Comparison of ENCODE assay signal across 39 mouse cellular contexts in the genomic region with DNA sequence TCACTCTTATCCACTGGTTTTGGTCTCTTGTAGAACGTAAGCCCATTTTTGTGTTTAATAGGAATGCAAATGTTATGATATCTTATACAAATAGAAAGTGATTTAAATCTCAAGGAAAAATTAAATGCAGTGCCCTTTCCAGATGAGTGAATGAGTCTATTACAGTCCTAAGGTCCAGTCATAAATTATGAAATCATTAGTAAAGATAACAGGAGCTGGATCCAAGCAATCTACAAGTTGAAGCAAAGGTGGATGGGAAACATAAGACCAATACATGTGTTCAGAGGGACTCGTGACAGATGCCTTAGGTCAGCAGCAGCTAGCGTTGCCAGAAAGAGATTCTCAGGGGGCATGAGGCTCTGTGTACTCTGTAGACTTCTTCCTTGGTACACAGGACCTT. TPM values are rescaled to one million over a fixed set of nuclear protein-coding genes. Genes with fewer than 3 reads are reported as not detected.
"Had no signal": no experiment of that assay in that cellular context is flagged by ENCODE, and none has a peak within 500 bp of the region (broad histone marks: within the 10 kb centered on the region; RNA-seq: fewer than 3 reads in every experiment).

No protein-coding gene starts in this region.

- H3K9me3 ChIP-seq: heart, embryonic 10.5 days; heart, embryonic 13.5 days; heart, embryonic 15.5 days; limb, embryonic 13.5 days; limb, embryonic 15.5 days; liver, embryonic 12.5 days had no signal

- H3K4me3 ChIP-seq: gastrocnemius, adult 2 months; heart, embryonic 10.5 days; heart, embryonic 13.5 days; heart, embryonic 15.5 days; limb, embryonic 13.5 days; limb, embryonic 15.5 days; liver, embryonic 12.5 days had no signal

- H3K36me3 ChIP-seq: heart, embryonic 10.5 days; heart, embryonic 13.5 days; heart, embryonic 15.5 days; limb, embryonic 13.5 days; limb, embryonic 15.5 days; liver, embryonic 12.5 days had no signal

- H3K27ac ChIP-seq: gastrocnemius, adult 2 months; heart, embryonic 10.5 days; heart, embryonic 13.5 days; heart, embryonic 15.5 days; hindbrain, embryonic 14.5 days; limb, embryonic 13.5 days; limb, embryonic 15.5 days; liver, embryonic 12.5 days; liver, embryonic 14.5 days had no signal

- H3K4me1 ChIP-seq: heart, embryonic 10.5 days; limb, embryonic 13.5 days; limb, embryonic 15.5 days; liver, embryonic 12.5 days had no signal

- H3K27me3 ChIP-seq: heart, embryonic 13.5 days; heart, embryonic 15.5 days; limb, embryonic 13.5 days; limb, embryonic 15.5 days; liver, embryonic 12.5 days had no signal

- H3K9ac ChIP-seq: heart, embryonic 13.5 days; heart, embryonic 15.5 days; hindbrain, embryonic 14.5 days; limb, embryonic 13.5 days; limb, embryonic 15.5 days; liver, embryonic 12.5 days; liver, embryonic 14.5 days had no signal

- ATAC-seq: forebrain, embryonic 16.5 days; hindbrain, embryonic 16.5 days; inflammation-experienced regulatory T-cells, adult 6 months; liver, embryonic 12.5 days had no signal

- H3K4me2 ChIP-seq: heart, embryonic 13.5 days; heart, embryonic 15.5 days; hindbrain, embryonic 14.5 days; limb, embryonic 13.5 days; limb, embryonic 15.5 days; liver, embryonic 12.5 days had no signal

- DNase-seq: gastrocnemius, adult 2 months; gastrocnemius, postnatal 10 days; gastrocnemius, postnatal 25 days; heart, adult 18-20 months; heart, postnatal 14 days; heart, postnatal 36 days; layer of hippocampus, adult 9-11 months; layer of hippocampus, postnatal 36 days; left cerebral cortex, postnatal 4 days had no signal

RNA-seq across cellular contexts. Expression of gene Gm47959, which starts 8.8 kb away (rescaled TPM):
- total RNA-seq: gastrocnemius, adult 2 months; gastrocnemius, postnatal 10 days; gastrocnemius, postnatal 25 days; gastrocnemius, postnatal 4 days; granulocyte monocyte progenitor cell, adult 5-6 weeks; heart, adult 18-20 months; heart, adult 8-10 months; heart, postnatal 14 days; heart, postnatal 36 days; hematopoietic stem cell, adult 5-6 weeks; layer of hippocampus, adult 18-20 months; layer of hippocampus, adult 8-10 months; layer of hippocampus, postnatal 14 days; layer of hippocampus, postnatal 36 days; left cerebral cortex, adult 18-20 months; left cerebral cortex, adult 8-10 months; left cerebral cortex, postnatal 10 days; left cerebral cortex, postnatal 25 days; left cerebral cortex, postnatal 4 days; liver, adult 2 months had no signal
- polyA plus RNA-seq: forebrain, embryonic 16.5 days; frontal cortex, adult 2 months; heart, embryonic 10.5 days; heart, embryonic 13.5 days; heart, embryonic 15.5 days; heart, postnatal 0 days; hindbrain, embryonic 11.5 days; hindbrain, embryonic 14.5 days; hindbrain, embryonic 16.5 days; inflammation-experienced regulatory T-cells, adult 6 months; kidney, postnatal 0 days; large intestine, adult 2 months; limb, embryonic 11.5 days; limb, embryonic 13.5 days; limb, embryonic 15.5 days; liver, adult 2 months; liver, embryonic 12.5 days; liver, embryonic 14.5 days; liver, embryonic 16.5 days had no signal

RNA-seq across cellular contexts. Expression of gene Gm47955, which starts 31.5 kb away (rescaled TPM):
- total RNA-seq: gastrocnemius, adult 2 months; gastrocnemius, postnatal 10 days; gastrocnemius, postnatal 25 days; gastrocnemius, postnatal 4 days; granulocyte monocyte progenitor cell, adult 5-6 weeks; heart, adult 18-20 months; heart, adult 8-10 months; heart, postnatal 14 days; heart, postnatal 36 days; hematopoietic stem cell, adult 5-6 weeks; layer of hippocampus, adult 18-20 months; layer of hippocampus, adult 8-10 months; layer of hippocampus, postnatal 14 days; layer of hippocampus, postnatal 36 days; left cerebral cortex, adult 18-20 months; left cerebral cortex, adult 8-10 months; left cerebral cortex, postnatal 10 days; left cerebral cortex, postnatal 25 days; left cerebral cortex, postnatal 4 days; liver, adult 2 months had no signal
- polyA plus RNA-seq: forebrain, embryonic 16.5 days; frontal cortex, adult 2 months; heart, embryonic 10.5 days; heart, embryonic 13.5 days; heart, embryonic 15.5 days; heart, postnatal 0 days; hindbrain, embryonic 11.5 days; hindbrain, embryonic 14.5 days; hindbrain, embryonic 16.5 days; inflammation-experienced regulatory T-cells, adult 6 months; kidney, postnatal 0 days; large intestine, adult 2 months; limb, embryonic 11.5 days; limb, embryonic 13.5 days; limb, embryonic 15.5 days; liver, adult 2 months; liver, embryonic 12.5 days; liver, embryonic 14.5 days; liver, embryonic 16.5 days had no signal

RNA-seq across cellular contexts. Expression of gene Gm7544, which starts 35.8 kb away (rescaled TPM):
- total RNA-seq: gastrocnemius, adult 2 months; gastrocnemius, postnatal 10 days; gastrocnemius, postnatal 25 days; gastrocnemius, postnatal 4 days; granulocyte monocyte progenitor cell, adult 5-6 weeks; heart, adult 18-20 months; heart, adult 8-10 months; heart, postnatal 14 days; heart, postnatal 36 days; hematopoietic stem cell, adult 5-6 weeks; layer of hippocampus, adult 18-20 months; layer of hippocampus, adult 8-10 months; layer of hippocampus, postnatal 14 days; layer of hippocampus, postnatal 36 days; left cerebral cortex, adult 18-20 months; left cerebral cortex, adult 8-10 months; left cerebral cortex, postnatal 10 days; left cerebral cortex, postnatal 25 days; left cerebral cortex, postnatal 4 days; liver, adult 2 months had no signal
- polyA plus RNA-seq: forebrain, embryonic 16.5 days; frontal cortex, adult 2 months; heart, embryonic 10.5 days; heart, embryonic 13.5 days; heart, embryonic 15.5 days; heart, postnatal 0 days; hindbrain, embryonic 11.5 days; hindbrain, embryonic 14.5 days; hindbrain, embryonic 16.5 days; inflammation-experienced regulatory T-cells, adult 6 months; kidney, postnatal 0 days; large intestine, adult 2 months; limb, embryonic 11.5 days; limb, embryonic 13.5 days; limb, embryonic 15.5 days; liver, adult 2 months; liver, embryonic 12.5 days; liver, embryonic 14.5 days; liver, embryonic 16.5 days had no signal

RNA-seq across cellular contexts. Expression of gene Slc19a3, which starts 46.7 kb away (rescaled TPM):
- total RNA-seq: gastrocnemius, adult 2 months; gastrocnemius, postnatal 25 days; granulocyte monocyte progenitor cell, adult 5-6 weeks; liver, adult 2 months had no signal
- polyA plus RNA-seq: inflammation-experienced regulatory T-cells, adult 6 months had no signal

RNA-seq across cellular contexts. Expression of gene A030003K21Rik, which starts 48.4 kb away (rescaled TPM):
- total RNA-seq: gastrocnemius, adult 2 months; gastrocnemius, postnatal 10 days; gastrocnemius, postnatal 25 days; gastrocnemius, postnatal 4 days; granulocyte monocyte progenitor cell, adult 5-6 weeks; heart, adult 18-20 months; heart, adult 8-10 months; heart, postnatal 14 days; heart, postnatal 36 days; hematopoietic stem cell, adult 5-6 weeks; layer of hippocampus, adult 18-20 months; layer of hippocampus, adult 8-10 months; layer of hippocampus, postnatal 14 days; layer of hippocampus, postnatal 36 days; left cerebral cortex, adult 18-20 months; left cerebral cortex, adult 8-10 months; left cerebral cortex, postnatal 10 days; left cerebral cortex, postnatal 25 days; left cerebral cortex, postnatal 4 days; liver, adult 2 months had no signal
- polyA plus RNA-seq: forebrain, embryonic 16.5 days; frontal cortex, adult 2 months; heart, embryonic 10.5 days; heart, embryonic 13.5 days; heart, embryonic 15.5 days; heart, postnatal 0 days; hindbrain, embryonic 11.5 days; hindbrain, embryonic 14.5 days; hindbrain, embryonic 16.5 days; inflammation-experienced regulatory T-cells, adult 6 months; kidney, postnatal 0 days; large intestine, adult 2 months; limb, embryonic 11.5 days; limb, embryonic 13.5 days; limb, embryonic 15.5 days; liver, adult 2 months; liver, embryonic 12.5 days; liver, embryonic 14.5 days; liver, embryonic 16.5 days had no signal
